Mouse (Mus musculus): ENCODE data around the gene Rflna.

The Rflna gene

GRCm38 (mm10) chr5:125002969-125003872 is at the start of gene Rflna:
TSS of gene Rflna (plus strand) at chr5:125003221.
- DNase-seq (ENCODE audit: low read depth, low spot score) = peak; percentile 55

GRCm38 (mm10) chr5:124954404-124955305 is 48.4 kb upstream of the Rflna start:
- DNase-seq (ENCODE audit: low read depth, low spot score) = no peak

- DNase-seq (ENCODE audit: low read depth, low spot score) = no peak
Observed at GRCm38 (mm10) chr5:124957491-124957890, 45.5 kb upstream of the Rflna start.

- DNase-seq (ENCODE audit: low read depth, low spot score) = no peak
Observed at GRCm38 (mm10) chr5:124959099-124959498, 43.9 kb upstream of the Rflna start.

- no peak for DNase-seq (ENCODE audit: low read depth, low spot score)
Observed at GRCm38 (mm10) chr5:124960131-124960901, 42.7 kb upstream of the Rflna start.

GRCm38 (mm10) chr5:124961433-124961832 is 41.6 kb upstream of the Rflna start:
- no peak for DNase-seq (ENCODE audit: low read depth, low spot score)

- DNase-seq (ENCODE audit: low read depth, low spot score) = no peak
Observed at GRCm38 (mm10) chr5:124962761-124963160, 40.3 kb upstream of the Rflna start.

GRCm38 (mm10) chr5:124963806-124964672 is 39.0 kb upstream of the Rflna start:
- no peak for DNase-seq (ENCODE audit: low read depth, low spot score)

- DNase-seq (ENCODE audit: low read depth, low spot score) = no peak
Observed at GRCm38 (mm10) chr5:124966622-124967332, 36.2 kb upstream of the Rflna start.

GRCm38 (mm10) chr5:124969790-124970189 is 33.2 kb upstream of the Rflna start:
- no peak for DNase-seq (ENCODE audit: low read depth, low spot score)

GRCm38 (mm10) chr5:124986222-124986621 is 16.8 kb upstream of the Rflna start:
- DNase-seq (ENCODE audit: low read depth, low spot score) = peak; percentile 70

- DNase-seq (ENCODE audit: low read depth, low spot score) = no peak
Observed at GRCm38 (mm10) chr5:124986656-124987055, 16.4 kb upstream of the Rflna start.

GRCm38 (mm10) chr5:124989724-124990123 is 13.3 kb upstream of the Rflna start:
- no peak for DNase-seq (ENCODE audit: low read depth, low spot score)

GRCm38 (mm10) chr5:124992323-124992722 is 10.7 kb upstream of the Rflna start:
- DNase-seq (ENCODE audit: low read depth, low spot score) = no peak

- no peak for DNase-seq (ENCODE audit: low read depth, low spot score)
Observed at GRCm38 (mm10) chr5:124992891-124993290, 10.1 kb upstream of the Rflna start.

GRCm38 (mm10) chr5:124996816-124997215 is 6.2 kb upstream of the Rflna start:
- DNase-seq (ENCODE audit: low read depth, low spot score) = no peak

GRCm38 (mm10) chr5:124997913-124998312 is 5.1 kb upstream of the Rflna start:
- DNase-seq (ENCODE audit: low read depth, low spot score) = no peak

- no peak for DNase-seq (ENCODE audit: low read depth, low spot score)
Observed at GRCm38 (mm10) chr5:125000756-125001250, 2.2 kb upstream of the Rflna start.

GRCm38 (mm10) chr5:125003873-125004255 is 843 bp downstream of the Rflna start:
- no peak for DNase-seq (ENCODE audit: low read depth, low spot score)
